Mouse (Mus musculus): ENCODE measurements at regions not wholly inside any gene's neighbourhood (a gene's known extent, or its start where the extent isn't known, plus 50 kb on each side); places are given as distances from the start of the nearest gene placed in this dataset.

- no peak overlapping the region for H3K27ac ChIP-seq (ENCODE audit: insufficient read depth, low read depth, low read length, poor library complexity, severe bottlenecking)
- in situ Hi-C loops (cut with MboI; ENCODE audit: low sequenced_read_pairs in 2 of 2, unreplicated experiment in 2 of 2), result no loop called here
- H3K9me3 ChIP-seq (ENCODE audit: control insufficient read depth, insufficient read depth, low read depth, low read length), result no peaks in the 10 kb centered on the region
- no peaks in the 10 kb centered on the region for H3K36me3 ChIP-seq (ENCODE audit: control insufficient read depth, insufficient read depth, low read length, poor library complexity, severe bottlenecking)
- H3K9ac ChIP-seq (ENCODE audit: insufficient read depth, low read depth, low read length, poor library complexity, severe bottlenecking), result no peak overlapping the region
- TF ChIP-seq ZNF384 (IDR thresholded peaks at IDR 0.05; ENCODE audit: low read depth, low read length) (no peak), ZC3H11A (IDR thresholded peaks at IDR 0.05; ENCODE audit: borderline replicate concordance, low read depth, low read length) (no peak), HCFC1 (IDR thresholded peaks at IDR 0.05; ENCODE audit: borderline replicate concordance, insufficient read depth, low read length) (no peak), MAFK (IDR thresholded peaks at IDR 0.05; ENCODE audit: insufficient read depth, low read depth, low read length) (no peak), CHD2 (IDR thresholded peaks at IDR 0.05; ENCODE audit: low read depth, low read length) (no peak)
- H3K4me3 ChIP-seq (ENCODE audit: insufficient read depth in 1 of 2, low read depth in 1 of 2, low read length in 2 of 2, poor library complexity in 1 of 2, severe bottlenecking in 1 of 2), result no peak overlapping the region
- no peak for DNase-seq (ENCODE audit: low read depth, low spot score)
- no peaks in the 10 kb centered on the region for H3K4me1 ChIP-seq (ENCODE audit: control insufficient read depth in 2 of 2, insufficient read depth in 2 of 2, low read length in 2 of 2, poor library complexity in 1 of 2)
These were observed 159.3 kb upstream of the Rad23b start for GRCm38 (mm10) chr4:55190586-55190985.

GRCm38 (mm10) chr4:55194061-55194460 is 155.8 kb upstream of the Rad23b start:
- in situ Hi-C loops (cut with MboI; ENCODE audit: low sequenced_read_pairs in 2 of 2, unreplicated experiment in 2 of 2), result no loop called here
- no peak overlapping the region for H3K4me3 ChIP-seq (ENCODE audit: insufficient read depth in 1 of 2, low read depth in 1 of 2, low read length in 2 of 2, poor library complexity in 1 of 2, severe bottlenecking in 1 of 2)
- no peaks in the 10 kb centered on the region for H3K9me3 ChIP-seq (ENCODE audit: control insufficient read depth, insufficient read depth, low read depth, low read length)
- TF ChIP-seq CHD2 (IDR thresholded peaks at IDR 0.05; ENCODE audit: low read depth, low read length), result no peak
- TF ChIP-seq HCFC1 (IDR thresholded peaks at IDR 0.05; ENCODE audit: borderline replicate concordance, insufficient read depth, low read length), result no peak
- TF ChIP-seq MAFK (IDR thresholded peaks at IDR 0.05; ENCODE audit: insufficient read depth, low read depth, low read length), result no peak
- no peak for TF ChIP-seq ZC3H11A (IDR thresholded peaks at IDR 0.05; ENCODE audit: borderline replicate concordance, low read depth, low read length)
- no peak for TF ChIP-seq ZNF384 (IDR thresholded peaks at IDR 0.05; ENCODE audit: low read depth, low read length)
- H3K27ac ChIP-seq (ENCODE audit: insufficient read depth, low read depth, low read length, poor library complexity, severe bottlenecking), result no peak overlapping the region
- H3K4me1 ChIP-seq (ENCODE audit: control insufficient read depth in 2 of 2, insufficient read depth in 2 of 2, low read length in 2 of 2, poor library complexity in 1 of 2), result no peaks in the 10 kb centered on the region
- no peak overlapping the region for H3K9ac ChIP-seq (ENCODE audit: insufficient read depth, low read depth, low read length, poor library complexity, severe bottlenecking)
- DNase-seq (ENCODE audit: low read depth, low spot score), result no peak
- H3K36me3 ChIP-seq (ENCODE audit: control insufficient read depth, insufficient read depth, low read length, poor library complexity, severe bottlenecking), result no peaks in the 10 kb centered on the region

- Histone ChIP-seq H3K27ac (ENCODE audit: insufficient read depth, low read depth, low read length, poor library complexity, severe bottlenecking) (no peak overlapping the region), H3K9me3 (ENCODE audit: control insufficient read depth, insufficient read depth, low read depth, low read length) (no peaks in the 10 kb centered on the region), H3K4me3 (ENCODE audit: insufficient read depth in 1 of 2, low read depth in 1 of 2, low read length in 2 of 2, poor library complexity in 1 of 2, severe bottlenecking in 1 of 2) (no peak overlapping the region), H3K36me3 (ENCODE audit: control insufficient read depth, insufficient read depth, low read length, poor library complexity, severe bottlenecking) (no peaks in the 10 kb centered on the region), H3K9ac (ENCODE audit: insufficient read depth, low read depth, low read length, poor library complexity, severe bottlenecking) (no peak overlapping the region), H3K4me1 (ENCODE audit: control insufficient read depth in 2 of 2, insufficient read depth in 2 of 2, low read length in 2 of 2, poor library complexity in 1 of 2) (no peaks in the 10 kb centered on the region)
- DNase-seq (ENCODE audit: low read depth, low spot score), result no peak
- in situ Hi-C loops (cut with MboI; ENCODE audit: low sequenced_read_pairs in 2 of 2, unreplicated experiment in 2 of 2), result no loop called here
- TF ChIP-seq MAFK (IDR thresholded peaks at IDR 0.05; ENCODE audit: insufficient read depth, low read depth, low read length), result no peak
- no peak for TF ChIP-seq ZC3H11A (IDR thresholded peaks at IDR 0.05; ENCODE audit: borderline replicate concordance, low read depth, low read length)
- no peak for TF ChIP-seq ZNF384 (IDR thresholded peaks at IDR 0.05; ENCODE audit: low read depth, low read length)
- no peak for TF ChIP-seq HCFC1 (IDR thresholded peaks at IDR 0.05; ENCODE audit: borderline replicate concordance, insufficient read depth, low read length)
- TF ChIP-seq CHD2 (IDR thresholded peaks at IDR 0.05; ENCODE audit: low read depth, low read length), result no peak
These were observed 155.3 kb upstream of the Rad23b start for GRCm38 (mm10) chr4:55194552-55194951.

- peak overlapping the region in 1 of 2 experiments; percentile 17; a peak in 2 of 4 replicates for H3K4me3 ChIP-seq (ENCODE audit: insufficient read depth in 1 of 2, low read depth in 1 of 2, low read length in 2 of 2, poor library complexity in 1 of 2, severe bottlenecking in 1 of 2)
- no peaks in the 10 kb centered on the region for H3K9me3 ChIP-seq (ENCODE audit: control insufficient read depth, insufficient read depth, low read depth, low read length)
- in situ Hi-C loops (cut with MboI; ENCODE audit: low sequenced_read_pairs in 2 of 2, unreplicated experiment in 2 of 2), result no loop called here
- H3K9ac ChIP-seq (ENCODE audit: insufficient read depth, low read depth, low read length, poor library complexity, severe bottlenecking), result peak overlapping the region; percentile 40; the same call in 1 of the 2 replicates
- no peak for TF ChIP-seq ZC3H11A (IDR thresholded peaks at IDR 0.05; ENCODE audit: borderline replicate concordance, low read depth, low read length)
- TF ChIP-seq MAFK (IDR thresholded peaks at IDR 0.05; ENCODE audit: insufficient read depth, low read depth, low read length), result no peak
- TF ChIP-seq CHD2 (IDR thresholded peaks at IDR 0.05; ENCODE audit: low read depth, low read length), result no peak
- no peak for TF ChIP-seq HCFC1 (IDR thresholded peaks at IDR 0.05; ENCODE audit: borderline replicate concordance, insufficient read depth, low read length)
- no peak for TF ChIP-seq ZNF384 (IDR thresholded peaks at IDR 0.05; ENCODE audit: low read depth, low read length)
- no peak overlapping the region for H3K27ac ChIP-seq (ENCODE audit: insufficient read depth, low read depth, low read length, poor library complexity, severe bottlenecking)
- no peak for DNase-seq (ENCODE audit: low read depth, low spot score)
- peaks cover 9 to 11% of the 10 kb centered on the region in 2 experiments for H3K4me1 ChIP-seq (ENCODE audit: control insufficient read depth in 2 of 2, insufficient read depth in 2 of 2, low read length in 2 of 2, poor library complexity in 1 of 2)
- no peaks in the 10 kb centered on the region for H3K36me3 ChIP-seq (ENCODE audit: control insufficient read depth, insufficient read depth, low read length, poor library complexity, severe bottlenecking)
These were observed 145.8 kb upstream of the Rad23b start for GRCm38 (mm10) chr4:55203731-55204710.

Measured in ES-E14 (cell line).